Mouse (Mus musculus): ENCODE measurements at regions not wholly inside any gene's neighbourhood (a gene's known extent, or its start where the extent isn't known, plus 50 kb on each side); places are given as distances from the start of the nearest gene placed in this dataset.

- no peak for TF ChIP-seq POLR2A (IDR thresholded peaks at IDR 0.05; ENCODE audit: insufficient read depth, low read depth, low read length)
- TF ChIP-seq CTCF (IDR thresholded peaks at IDR 0.05; ENCODE audit: insufficient read depth, low read depth, low read length): no peak
These were observed 136.8 kb downstream of the Kcnj2 start for GRCm38 (mm10) chr11:111202780-111203179.
